In the genomic region with DNA sequence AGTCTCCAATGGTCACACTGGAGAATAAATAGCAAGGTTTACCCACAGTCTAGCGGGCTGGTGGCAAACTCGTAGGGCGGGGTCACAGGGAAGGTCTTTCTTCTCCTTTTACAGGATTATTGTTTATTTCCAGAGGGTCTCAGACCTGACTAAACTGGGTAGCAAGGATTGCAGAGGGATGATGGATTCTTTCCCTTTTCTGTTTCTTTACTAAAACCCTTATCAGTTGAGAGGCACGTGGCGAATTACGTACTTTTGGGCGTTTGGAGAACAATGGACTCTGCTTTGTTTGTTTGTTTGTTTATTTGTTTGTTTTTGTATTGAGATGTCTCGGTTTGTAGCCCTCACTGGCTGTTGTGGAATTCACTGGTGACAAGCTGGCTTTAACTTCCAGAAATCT, we compare ENCODE assay signal across 8 mouse cellular contexts. TPM values are rescaled to one million over a fixed set of nuclear protein-coding genes. Genes with fewer than 3 reads are reported as not detected.
DNase-seq lines count a peak whose midpoint lies in the region; ATAC-seq and TF ChIP-seq lines count a peak whose summit lies in the region.

No protein-coding gene starts in this region.

- no peak for ATAC-seq in kidney, postnatal 0 days (replicated peaks; ENCODE audit: low FRiP score, low read depth)
- ATAC-seq in intestine, embryonic 14.5 days (replicated peaks; ENCODE audit: low FRiP score, low TSS enrichment, low read depth) = no peak; the same call in 1 of the 2 replicates
- no peak for ATAC-seq in neural tube, embryonic 12.5 days (ENCODE audit: low FRiP score, low read depth)
- no peak for ATAC-seq in erythroid progenitor cell, adult 5-6 weeks (replicated peaks; ENCODE audit: low FRiP score, poor library complexity, severe bottlenecking)
- no peak for ATAC-seq in frontal cortex, adult (ENCODE audit: low TSS enrichment)

- WGBS in kidney, postnatal 0 days = 5% methylated on average over 8 of the region's 8 CpGs
- WGBS in intestine, embryonic 14.5 days = 5% methylated on average over 8 of the region's 8 CpGs
- WGBS in neural tube, embryonic 12.5 days = 8% methylated on average over 8 of the region's 8 CpGs

- H3K9me3 ChIP-seq in kidney, postnatal 0 days (replicated peaks; ENCODE audit: low read length) = no peaks in the 10 kb centered on the region
- H3K9me3 ChIP-seq in intestine, embryonic 14.5 days (ENCODE audit: control insufficient read depth, low read length) = no peaks in the 10 kb centered on the region
- H3K9me3 ChIP-seq in neural tube, embryonic 12.5 days = no peaks in the 10 kb centered on the region

- peak overlapping the region; percentile 70 for H3K4me2 ChIP-seq in kidney, postnatal 0 days (ENCODE audit: low read length)
- peak overlapping the region; percentile 76 for H3K4me2 ChIP-seq in intestine, embryonic 14.5 days (ENCODE audit: low read length)
- H3K4me2 ChIP-seq in neural tube, embryonic 12.5 days (replicated peaks) = peak overlapping the region; percentile 62

- TF ChIP-seq POLR2A in cortical plate, adult 2 months (IDR thresholded peaks at IDR 0.05; ENCODE audit: extremely low read depth, insufficient read depth, low read length) = no peak

- peak overlapping the region; percentile 43 for H3K4me3 ChIP-seq in kidney, postnatal 0 days (replicated peaks; ENCODE audit: low read depth, low read length)
- peak overlapping the region; percentile 28 for H3K4me3 ChIP-seq in cortical plate, adult 2 months (ENCODE audit: insufficient read depth, low read length)
- H3K4me3 ChIP-seq in intestine, embryonic 14.5 days (ENCODE audit: low read depth, low read length) = peak overlapping the region; percentile 62
- peak overlapping the region; percentile 41 for H3K4me3 ChIP-seq in neural tube, embryonic 12.5 days

- H3K9ac ChIP-seq in kidney, postnatal 0 days (ENCODE audit: low read depth, low read length) = peak overlapping the region; percentile 38; the same call in 1 of the 2 replicates
- H3K9ac ChIP-seq in intestine, embryonic 14.5 days (ENCODE audit: low read length) = peak overlapping the region; percentile 35
- peak overlapping the region; percentile 35; the same call in 1 of the 2 replicates for H3K9ac ChIP-seq in neural tube, embryonic 12.5 days

- no peaks in the 10 kb centered on the region for H3K27me3 ChIP-seq in kidney, postnatal 0 days (ENCODE audit: insufficient read depth, low read length)
- H3K27me3 ChIP-seq in intestine, embryonic 14.5 days (replicated peaks; ENCODE audit: control insufficient read depth, insufficient read depth, low read length) = 0 out of 2 replicates have a peak, but pooled peaks cover 4% of the 10 kb centered on the region
- H3K27me3 ChIP-seq in neural tube, embryonic 12.5 days (replicated peaks) = no peaks in the 10 kb centered on the region

- peak; percentile 17 for DNase-seq in kidney, postnatal 0 days (ENCODE audit: low spot score)
- no peak for DNase-seq in kidney, adult 11 months
- DNase-seq in intestine, embryonic 14.5 days (ENCODE audit: low spot score) = no peak
- no peak for DNase-seq in layer of hippocampus, adult 9-11 months

- no peaks in the 10 kb centered on the region for H3K4me1 ChIP-seq in kidney, postnatal 0 days (replicated peaks; ENCODE audit: insufficient read depth, low read length)
- H3K4me1 ChIP-seq in cortical plate, adult 2 months (ENCODE audit: control insufficient read depth, insufficient read depth, low read length) = no peaks in the 10 kb centered on the region
- H3K4me1 ChIP-seq in intestine, embryonic 14.5 days (replicated peaks; ENCODE audit: control insufficient read depth, insufficient read depth, low read length) = peaks cover 7% of the 10 kb centered on the region; the same call in 1 of the 2 replicates
- H3K4me1 ChIP-seq in neural tube, embryonic 12.5 days = peaks cover 4% of the 10 kb centered on the region; the same call in 1 of the 2 replicates

- no peak overlapping the region for H3K27ac ChIP-seq in kidney, postnatal 0 days
- no peak overlapping the region for H3K27ac ChIP-seq in cortical plate, adult 2 months (ENCODE audit: insufficient read depth, low read length)
- no peak overlapping the region for H3K27ac ChIP-seq in intestine, embryonic 14.5 days (ENCODE audit: low read depth)
- no peak overlapping the region for H3K27ac ChIP-seq in neural tube, embryonic 12.5 days

- H3K36me3 ChIP-seq in kidney, postnatal 0 days (ENCODE audit: insufficient read depth, low read length) = no peaks in the 10 kb centered on the region
- no peaks in the 10 kb centered on the region for H3K36me3 ChIP-seq in intestine, embryonic 14.5 days (ENCODE audit: control insufficient read depth, insufficient read depth, low read length)
- H3K36me3 ChIP-seq in neural tube, embryonic 12.5 days = no peaks in the 10 kb centered on the region

- no peak for TF ChIP-seq CTCF in kidney, postnatal 0 days (IDR thresholded peaks at IDR 0.05; ENCODE audit: low read depth)
- no peak for TF ChIP-seq CTCF in cortical plate, adult 2 months (IDR thresholded peaks at IDR 0.05; ENCODE audit: extremely low read depth, insufficient read depth, low read length)

RNA-seq across cellular contexts. Expression of gene Gpx5, which starts 13.5 kb away (rescaled TPM):
- polyA plus RNA-seq in kidney, postnatal 0 days (2015; fragmentation: Nextera tagmentation; extraction: Ambion mirVana) = not detected in 2 replicates
- 0.10 TPM in 1 of 2 replicates, not detected in the other for polyA plus RNA-seq in cortical plate, adult 2 months (2012; rRNA removed)
- polyA plus RNA-seq in intestine, embryonic 14.5 days (2014; fragmentation: Nextera tagmentation; extraction: Ambion mirVana) = not detected in 2 replicates
- not detected in 2 replicates for polyA plus RNA-seq in neural tube, embryonic 12.5 days (2016; fragmentation: Nextera tagmentation; extraction: Ambion mirVana)
- not detected in 2 replicates for total RNA-seq in erythroid progenitor cell, adult 5-6 weeks (2015; ENCODE audit: low replicate concordance)
- total RNA-seq in erythroid progenitor cell, adult 5-6 weeks (2017; ENCODE audit: low replicate concordance) = not detected in 2 replicates

RNA-seq across cellular contexts. Expression of gene Gpx6, which starts 32.8 kb away (rescaled TPM):
- polyA plus RNA-seq in kidney, postnatal 0 days (2015; fragmentation: Nextera tagmentation; extraction: Ambion mirVana) = 57.5 and 67.8 TPM in 2 replicates
- 1.6 TPM in 1 of 2 replicates, not detected in the other for polyA plus RNA-seq in cortical plate, adult 2 months (2012; rRNA removed)
- 0.43 TPM in 1 of 2 replicates, not detected in the other for polyA plus RNA-seq in intestine, embryonic 14.5 days (2014; fragmentation: Nextera tagmentation; extraction: Ambion mirVana)
- 0.15 TPM in 1 of 2 replicates, not detected in the other for polyA plus RNA-seq in neural tube, embryonic 12.5 days (2016; fragmentation: Nextera tagmentation; extraction: Ambion mirVana)
- total RNA-seq in erythroid progenitor cell, adult 5-6 weeks (2015; ENCODE audit: low replicate concordance) = not detected in 2 replicates
- not detected in 2 replicates for total RNA-seq in erythroid progenitor cell, adult 5-6 weeks (2017; ENCODE audit: low replicate concordance)

Comparison
In these comparisons a context has a peak if more than half of its experiments do, and no peak if none do; other contexts are left out.
1. RNA of gene Gpx6, which starts 32.8 kb away (polyA plus RNA-seq): 57.5 to 67.8 TPM in kidney, postnatal 0 days; 1.6 TPM in cortical plate, adult 2 months, 0.43 TPM in intestine, embryonic 14.5 days and 0.15 TPM in neural tube, embryonic 12.5 days; every median in the first group is over 10 times any median in the second.
2. Peak in every context shown above with its lines, with median percentiles within 50 percentile points of each other: H3K4me2 ChIP-seq, H3K4me3 ChIP-seq and H3K9ac ChIP-seq.